Mouse (Mus musculus) limb, embryonic 15.5 days (tissue): ENCODE data around the gene Hist1h2bl. TPM values are rescaled to one million over a fixed set of nuclear protein-coding genes. Genes with fewer than 3 reads are reported as not detected.

ENCODE experiments used
- ATAC-seq: fragments of 200-750 bp; cut with Nextera tagmentation; 2 replicates; pipeline ENCODE4 v1.8.0; 2017; ENCODE audit warnings: low read depth, moderate TSS enrichment; ENCODE audit not compliant: insufficient number of reproducible peaks, low FRiP score, low TSS enrichment
- H3K27ac ChIP-seq: fragments of 300-500 bp; sonication (generic); 2 replicates; pipeline ENCODE4 v1.5.1; 2015; ENCODE audit warnings: moderate library complexity, mild to moderate bottlenecking, inconsistent platforms
- H3K27me3 ChIP-seq: fragments of 300-500 bp; sonication (generic); 2 replicates; pipeline ENCODE4 v1.6.1; 2015; ENCODE audit warnings: inconsistent platforms
- H3K36me3 ChIP-seq: fragments of 300-500 bp; sonication (generic); 2 replicates; pipeline ENCODE4 v1.6.1; 2015; ENCODE audit warnings: inconsistent platforms
- H3K4me1 ChIP-seq: fragments of 300-500 bp; sonication (generic); 2 replicates; pipeline ENCODE4 v1.6.1; 2015; ENCODE audit warnings: inconsistent platforms
- H3K4me2 ChIP-seq: fragments of 300-500 bp; sonication (generic); 2 replicates; pipeline ENCODE4 v1.6.1; 2015; ENCODE audit warnings: mild to moderate bottlenecking, inconsistent platforms
- H3K4me3 ChIP-seq: fragments of 300-500 bp; sonication (generic); 2 replicates; pipeline ENCODE4 v1.5.1; 2015; ENCODE audit warnings: mild to moderate bottlenecking, inconsistent platforms
- H3K9ac ChIP-seq: fragments of 300-500 bp; sonication (generic); 2 replicates; pipeline ENCODE4 v1.6.1; 2015; ENCODE audit warnings: inconsistent platforms
- H3K9me3 ChIP-seq: fragments of 300-500 bp; sonication (generic); 2 replicates; pipeline ENCODE4 v1.6.1; 2016; ENCODE audit warnings: inconsistent platforms
- WGBS: fragments of 180-500 bp; shearing (Covaris S2); methylation state at CpG from one replicate; pipeline ENCODE4 v1.1.7; 2015; 5-methylcytosine and 5-hydroxymethylcytosine counted together
- microRNA-seq: library from miRNA; unstranded; fragments of <30 nt; microRNA quantifications from one replicate; pipeline ENCODE4, GENCODE M21; 2016
- polyA plus RNA-seq: library from polyadenylated mRNA; unstranded; fragments of >200 nt; fragmentation: Nextera tagmentation; extraction: Ambion mirVana; gene quantifications from 2 replicates; pipeline ENCODE4 v1.2.1, GENCODE M21; 2015

Gene Hist1h2bl
- polyA plus RNA-seq, 1 experiment from 2014 or later, result 1.2 TPM

DNA sequence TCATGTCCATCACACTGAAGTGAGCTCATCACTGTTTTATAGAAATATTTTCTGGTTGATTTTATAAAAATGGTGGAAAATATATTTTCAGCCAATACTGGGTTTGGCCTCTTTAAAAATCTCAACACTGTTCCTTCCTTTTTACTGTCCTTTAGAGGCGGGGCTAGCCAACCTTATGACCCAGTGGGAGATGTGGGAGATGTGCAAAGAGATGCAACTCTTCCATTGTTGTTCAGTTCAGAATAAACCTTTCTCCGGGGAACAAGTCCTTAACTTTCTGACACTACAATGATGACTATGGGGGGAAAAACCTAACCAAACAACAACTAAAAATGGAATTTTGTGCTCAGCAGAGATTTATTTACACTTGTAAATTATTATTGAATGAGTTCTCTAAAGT, 38.6 kb downstream of the Hist1h2bl start, which contains the start of gene Olfr1360:
TSS of gene Olfr1360 (minus strand) at position 101 of the 400 bp plus-strand sequence.
- H3K4me3 ChIP-seq, result no peak within 1 kb of the TSS
- no peaks in the 10 kb centered on the region for H3K4me1 ChIP-seq
- no peaks in the 10 kb centered on the region for H3K36me3 ChIP-seq
- H3K27ac ChIP-seq, result no peak within 1 kb of the TSS
- ATAC-seq, result no peak
- H3K27me3 ChIP-seq, result no peaks in the 10 kb centered on the region
- H3K9ac ChIP-seq, result no peak within 1 kb of the TSS
- 77% methylated on average over 2 of the region's 2 CpGs for WGBS
- no peak within 1 kb of the TSS for H3K4me2 ChIP-seq
- H3K9me3 ChIP-seq, result no peaks in the 10 kb centered on the region

Small RNAs within 50 kb of the gene (microRNA-seq; reads per million reads assigned to microRNA genes)
- not detected for gene Gm44357
- gene Gm44367, result not detected
- not detected for gene Gm44454

Other genes with a start within 250 kb of the Hist1h2bl start
- gene Nkapl, start 247.6 kb downstream of the Hist1h2bl start, polyA plus RNA-seq, result 2.2 and 2.3 TPM in 2 replicates
- gene Zkscan4, start 237.2 kb downstream of the Hist1h2bl start, polyA plus RNA-seq, result 3.4 and 4.1 TPM in 2 replicates
- not detected in 2 replicates for gene Gm10065, start 236.7 kb downstream of the Hist1h2bl start, polyA plus RNA-seq
- gene AK157302, start 220.9 kb downstream of the Hist1h2bl start, polyA plus RNA-seq, result 0.19 and 0.41 TPM in 2 replicates
- 5.2 and 7.3 TPM in 2 replicates for gene Gm11273, start 214.7 kb downstream of the Hist1h2bl start, polyA plus RNA-seq
- gene Zkscan8, start 185.0 kb downstream of the Hist1h2bl start, polyA plus RNA-seq, result 6.1 TPM in 2 replicates
- gene Olfr1366, start 173.3 kb downstream of the Hist1h2bl start, polyA plus RNA-seq, result 0.17 and 0.18 TPM in 2 replicates
- not detected in 2 replicates for gene Olfr1535, start 156.2 kb downstream of the Hist1h2bl start, polyA plus RNA-seq
- gene Olfr1364, start 134.4 kb downstream of the Hist1h2bl start, polyA plus RNA-seq, result not detected in 2 replicates
- gene Olfr1362, start 102.1 kb downstream of the Hist1h2bl start, polyA plus RNA-seq, result not detected in 2 replicates
- not detected in 2 replicates for gene Olfr11, start 73.6 kb downstream of the Hist1h2bl start, polyA plus RNA-seq
- gene Olfr1361, start 52.8 kb downstream of the Hist1h2bl start, polyA plus RNA-seq, result not detected in 2 replicates
- not detected in 2 replicates for gene Olfr1360, start 38.7 kb downstream of the Hist1h2bl start, polyA plus RNA-seq
- not detected in 2 replicates for gene Olfr1359, start 18.0 kb downstream of the Hist1h2bl start, polyA plus RNA-seq
- 17.1 and 23.9 TPM in 2 replicates for gene Hist1h2ai, start 279 bp upstream of the Hist1h2bl start, polyA plus RNA-seq
- gene Hist1h3h, start 1.5 kb upstream of the Hist1h2bl start, polyA plus RNA-seq, result 3.5 and 7.6 TPM in 2 replicates
- 2.5 and 4.5 TPM in 2 replicates for gene Hist1h2bm, start 5.9 kb upstream of the Hist1h2bl start, polyA plus RNA-seq
- 1.1 and 1.2 TPM in 2 replicates for gene Hist1h4j, start 18.9 kb upstream of the Hist1h2bl start, polyA plus RNA-seq
- gene Hist1h4k, start 34.4 kb upstream of the Hist1h2bl start, polyA plus RNA-seq, result 4.1 TPM in 1 of 2 replicates, not detected in the other
- gene Hist1h2ak, start 37.7 kb upstream of the Hist1h2bl start, polyA plus RNA-seq, result 11.6 and 26.1 TPM in 2 replicates
- gene Hist1h2bn, start 38.0 kb upstream of the Hist1h2bl start, polyA plus RNA-seq, result 4.2 TPM in 1 of 2 replicates, not detected in the other
- 21.1 and 23.5 TPM in 2 replicates for gene Hist1h1b, start 64.5 kb upstream of the Hist1h2bl start, polyA plus RNA-seq
- 81.7 and 109 TPM in 2 replicates for gene Hist1h3i, start 67.2 kb upstream of the Hist1h2bl start, polyA plus RNA-seq
- gene Hist1h2an, start 71.1 kb upstream of the Hist1h2bl start, polyA plus RNA-seq, result 3.5 and 4.6 TPM in 2 replicates
- gene Hist1h2bp, start 71.3 kb upstream of the Hist1h2bl start, polyA plus RNA-seq, result 1.00 TPM in 1 of 2 replicates, not detected in the other
- gene Hist1h2bq, start 94.1 kb upstream of the Hist1h2bl start, polyA plus RNA-seq, result 11.7 and 18.0 TPM in 2 replicates
- gene Hist1h2ao, start 94.3 kb upstream of the Hist1h2bl start, polyA plus RNA-seq, result 1.9 TPM in 1 of 2 replicates, not detected in the other
- not detected in 2 replicates for gene Hist1h4m, start 95.6 kb upstream of the Hist1h2bl start, polyA plus RNA-seq
- gene Hist1h4n, start 116.1 kb upstream of the Hist1h2bl start, polyA plus RNA-seq, result 9.4 and 12.8 TPM in 2 replicates
- 2,482 and 2,904 TPM in 2 replicates for gene Hist1h2ap, start 117.4 kb upstream of the Hist1h2bl start, polyA plus RNA-seq
- gene Hist1h2br, start 117.6 kb upstream of the Hist1h2bl start, polyA plus RNA-seq, result 12.5 and 17.9 TPM in 2 replicates
- 7.8 and 8.8 TPM in 2 replicates for gene Zfp184, start 229.0 kb upstream of the Hist1h2bl start, polyA plus RNA-seq